Mouse (Mus musculus) hindbrain, embryonic 14.5 days (tissue): ENCODE measurements at regions not wholly inside any gene's neighbourhood (a gene's known extent, or its start where the extent isn't known, plus 50 kb on each side); places are given as distances from the start of the nearest gene placed in this dataset.

Source experiments
- ATAC-seq: fragments of 200-750 bp; cut with Nextera tagmentation; 2 replicates; pipeline ENCODE4 v1.8.0; 2017; ENCODE audit warnings: moderate number of reproducible peaks, mild to moderate bottlenecking, moderate TSS enrichment, moderate library complexity; ENCODE audit not compliant: low FRiP score
- DNase-seq: peaks from one replicate; pipeline ENCODE4 v3.0.0-alpha.2; 2015; ENCODE audit warnings: low spot score
- H3K27ac ChIP-seq: fragments of 300-500 bp; sonication (generic); 2 replicates; pipeline ENCODE4 v1.5.1; 2014; ENCODE audit warnings: mild to moderate bottlenecking, moderate library complexity
- H3K27me3 ChIP-seq: fragments of 300-500 bp; sonication (generic); 2 replicates; pipeline ENCODE4 v1.6.1; 2014; ENCODE audit warnings: mild to moderate bottlenecking, low read length, mixed read lengths; ENCODE audit not compliant: control insufficient read depth, insufficient read depth
- H3K36me3 ChIP-seq: fragments of 300-500 bp; sonication (generic); replicated peaks from 2 replicates; pipeline ENCODE4 v1.6.1; 2014; ENCODE audit not compliant: control insufficient read depth, insufficient read depth
- H3K4me1 ChIP-seq: fragments of 300-500 bp; sonication (generic); replicated peaks from 2 replicates; pipeline ENCODE4 v1.6.1; 2014; ENCODE audit warnings: antibody characterized with exemption, low read length, mixed read lengths; ENCODE audit not compliant: control insufficient read depth, insufficient read depth
- H3K4me2 ChIP-seq: fragments of 300-500 bp; sonication (generic); replicated peaks from 2 replicates; pipeline ENCODE4 v1.6.1; 2014; ENCODE audit warnings: mild to moderate bottlenecking, moderate library complexity
- H3K4me3 ChIP-seq: fragments of 300-500 bp; sonication (generic); replicated peaks from 2 replicates; pipeline ENCODE4 v1.5.1; 2014; ENCODE audit warnings: mild to moderate bottlenecking, low read length
- H3K9ac ChIP-seq: fragments of 300-500 bp; sonication (generic); 2 replicates; pipeline ENCODE4 v1.6.1; 2014
- H3K9me3 ChIP-seq: fragments of 300-500 bp; sonication (generic); 2 replicates; pipeline ENCODE4 v1.6.1; 2016; ENCODE audit warnings: low read length; ENCODE audit not compliant: control insufficient read depth
- WGBS: fragments of 180-500 bp; shearing (Covaris S2); extraction: QIAGEN DNeasy Blood & Tissue Kit; methylation state at CpG from one replicate; pipeline ENCODE4 v1.1.7; 2014; 5-methylcytosine and 5-hydroxymethylcytosine counted together

- Histone ChIP-seq H3K9ac (no peak overlapping the region), H3K27me3 (no peaks in the 10 kb centered on the region), H3K4me3 (no peak overlapping the region), H3K4me2 (no peak overlapping the region), H3K4me1 (peaks cover 20% of the 10 kb centered on the region; the same call in 1 of the 2 replicates), H3K9me3 (no peaks in the 10 kb centered on the region), H3K36me3 (no peaks in the 10 kb centered on the region), H3K27ac (no peak overlapping the region)
- no peak for DNase-seq
- ATAC-seq: no peak
- 82% methylated on average over 12 of the region's 12 CpGs for WGBS
Observed at GRCm38 (mm10) chr11:113103161-113103845, 321.3 kb downstream of the Sox9 start.

- no peak overlapping the region for H3K4me2 ChIP-seq
- H3K27ac ChIP-seq: no peak overlapping the region
- H3K4me3 ChIP-seq: no peak overlapping the region
- H3K9me3 ChIP-seq: no peaks in the 10 kb centered on the region
- DNase-seq (no peak), ATAC-seq (no peak)
- peaks cover 21% of the 10 kb centered on the region for H3K4me1 ChIP-seq
- no peaks in the 10 kb centered on the region for H3K27me3 ChIP-seq
- H3K36me3 ChIP-seq: no peaks in the 10 kb centered on the region
- WGBS: 83% methylated on average over 11 of the region's 11 CpGs
- H3K9ac ChIP-seq: no peak overlapping the region
Observed at GRCm38 (mm10) chr11:113105371-113105770, 323.3 kb downstream of the Sox9 start.

GRCm38 (mm10) chr11:113107205-113107844 is 325.3 kb downstream of the Sox9 start:
- Histone ChIP-seq H3K27me3 (no peaks in the 10 kb centered on the region), H3K36me3 (no peaks in the 10 kb centered on the region), H3K4me2 (no peak overlapping the region), H3K9me3 (no peaks in the 10 kb centered on the region), H3K4me3 (no peak overlapping the region), H3K4me1 (peaks cover 16% of the 10 kb centered on the region), H3K27ac (no peak overlapping the region; the same call in 1 of the 2 replicates), H3K9ac (no peak overlapping the region)
- no peak for DNase-seq
- 46% methylated on average over 16 of the region's 16 CpGs for WGBS
- ATAC-seq: no peak

GRCm38 (mm10) chr11:113107966-113108699 is 326.1 kb downstream of the Sox9 start:
- H3K4me2 ChIP-seq: no peak overlapping the region
- DNase-seq: no peak
- no peak overlapping the region for H3K4me3 ChIP-seq
- peaks cover 16% of the 10 kb centered on the region for H3K4me1 ChIP-seq
- H3K27me3 ChIP-seq: no peaks in the 10 kb centered on the region
- no peak for ATAC-seq
- H3K27ac ChIP-seq: no peak overlapping the region; the same call in 1 of the 2 replicates
- no peaks in the 10 kb centered on the region for H3K9me3 ChIP-seq
- H3K36me3 ChIP-seq: no peaks in the 10 kb centered on the region
- WGBS: 64% methylated on average over 10 of the region's 10 CpGs
- H3K9ac ChIP-seq: no peak overlapping the region

- Histone ChIP-seq H3K4me2 (no peak overlapping the region), H3K4me1 (peaks cover 16% of the 10 kb centered on the region), H3K36me3 (no peaks in the 10 kb centered on the region), H3K4me3 (no peak overlapping the region), H3K27ac (no peak overlapping the region), H3K9me3 (no peaks in the 10 kb centered on the region), H3K27me3 (no peaks in the 10 kb centered on the region), H3K9ac (no peak overlapping the region)
- WGBS: 93% methylated on average over 4 of the region's 4 CpGs
- ATAC-seq: no peak
- no peak for DNase-seq
Observed at GRCm38 (mm10) chr11:113109096-113109495, 327.1 kb downstream of the Sox9 start.

- no peak overlapping the region for H3K4me3 ChIP-seq
- DNase-seq (no peak), ATAC-seq (no peak)
- no peak overlapping the region for H3K27ac ChIP-seq
- H3K4me1 ChIP-seq: peaks cover under 1% of the 10 kb centered on the region
- H3K36me3 ChIP-seq: no peaks in the 10 kb centered on the region
- WGBS: 86% methylated on average over 6 of the region's 6 CpGs
- H3K4me2 ChIP-seq: no peak overlapping the region
- no peaks in the 10 kb centered on the region for H3K9me3 ChIP-seq
- H3K27me3 ChIP-seq: no peaks in the 10 kb centered on the region
- H3K9ac ChIP-seq: no peak overlapping the region
Observed at GRCm38 (mm10) chr11:113113220-113113817, 331.3 kb downstream of the Sox9 start.

- Histone ChIP-seq H3K9ac (no peak overlapping the region), H3K4me2 (no peak overlapping the region), H3K27ac (no peak overlapping the region), H3K4me3 (no peak overlapping the region), H3K36me3 (no peaks in the 10 kb centered on the region), H3K27me3 (no peaks in the 10 kb centered on the region), H3K4me1 (peaks cover 18% of the 10 kb centered on the region), H3K9me3 (no peaks in the 10 kb centered on the region)
- WGBS: 85% methylated on average over 9 of the region's 9 CpGs
- ATAC-seq (no peak), DNase-seq (no peak)
Observed at GRCm38 (mm10) chr11:113117179-113117898, 335.3 kb downstream of the Sox9 start.

GRCm38 (mm10) chr11:113120570-113120969 is 338.5 kb downstream of the Sox9 start:
- H3K4me1 ChIP-seq: peaks cover 21% of the 10 kb centered on the region
- no peak for DNase-seq
- H3K27me3 ChIP-seq: no peaks in the 10 kb centered on the region
- H3K9ac ChIP-seq: no peak overlapping the region
- H3K4me3 ChIP-seq: no peak overlapping the region
- H3K36me3 ChIP-seq: no peaks in the 10 kb centered on the region
- 24% methylated on average over 6 of the region's 6 CpGs for WGBS
- no peak overlapping the region for H3K4me2 ChIP-seq
- H3K27ac ChIP-seq: no peak overlapping the region
- ATAC-seq: no peak
- H3K9me3 ChIP-seq: no peaks in the 10 kb centered on the region
